Mouse (Mus musculus) kidney, adult 11 months (tissue): Measurements from ENCODE around the gene Rtbdn.

Experiments
- DNase-seq: peaks from one replicate; pipeline ENCODE4 v3.0.0; 2022

Rtbdn gene

DNA sequence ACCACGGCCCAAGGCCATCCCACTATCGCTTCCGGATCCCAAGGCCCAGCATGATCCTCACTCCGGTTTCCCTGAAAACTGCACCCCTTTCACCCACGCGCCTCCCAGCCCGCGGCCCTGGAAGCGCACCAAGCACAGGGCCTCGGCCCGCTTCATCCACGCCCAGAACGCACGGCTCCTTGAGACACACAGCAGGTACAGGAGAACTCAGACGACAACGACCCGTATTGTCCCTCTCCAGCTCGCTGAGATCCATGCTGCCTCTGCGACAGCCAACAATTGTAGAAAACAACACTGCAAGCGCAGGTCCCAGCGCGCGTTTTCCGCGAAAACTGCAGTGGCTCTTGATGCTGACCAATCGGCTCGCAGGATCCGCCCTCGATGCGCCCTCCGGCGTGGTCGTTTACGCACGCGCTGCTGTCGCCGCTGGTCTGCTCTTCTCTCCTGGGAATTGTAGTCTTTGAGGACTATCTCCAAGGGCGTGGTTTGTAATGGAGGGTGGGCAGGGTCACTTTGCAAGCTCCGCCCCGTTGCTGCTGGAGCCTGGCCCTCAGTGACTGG lies 19.0 kb downstream of the Rtbdn start:
- peak; percentile 97 for DNase-seq

DNA sequence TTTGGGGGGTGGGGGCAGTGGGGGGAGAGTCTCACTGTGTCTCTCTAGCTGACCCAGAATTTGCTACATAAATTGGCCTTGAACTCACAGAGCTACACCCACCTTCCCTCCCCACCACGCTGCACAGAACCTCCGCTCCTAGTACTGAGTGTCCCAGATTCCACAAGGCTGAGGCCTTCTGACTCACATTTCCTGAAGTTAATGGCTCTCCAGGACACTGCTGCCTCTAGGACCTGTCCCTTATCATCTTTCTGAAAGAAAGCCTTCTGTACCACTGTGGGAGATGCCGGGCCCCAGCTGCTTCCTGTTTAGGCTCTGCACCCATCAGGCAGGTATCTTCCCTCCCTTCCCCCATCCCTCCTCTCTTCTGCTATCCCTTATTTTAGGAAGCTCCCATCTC lies 19.8 kb downstream of the Rtbdn start:
- no peak for DNase-seq

DNA sequence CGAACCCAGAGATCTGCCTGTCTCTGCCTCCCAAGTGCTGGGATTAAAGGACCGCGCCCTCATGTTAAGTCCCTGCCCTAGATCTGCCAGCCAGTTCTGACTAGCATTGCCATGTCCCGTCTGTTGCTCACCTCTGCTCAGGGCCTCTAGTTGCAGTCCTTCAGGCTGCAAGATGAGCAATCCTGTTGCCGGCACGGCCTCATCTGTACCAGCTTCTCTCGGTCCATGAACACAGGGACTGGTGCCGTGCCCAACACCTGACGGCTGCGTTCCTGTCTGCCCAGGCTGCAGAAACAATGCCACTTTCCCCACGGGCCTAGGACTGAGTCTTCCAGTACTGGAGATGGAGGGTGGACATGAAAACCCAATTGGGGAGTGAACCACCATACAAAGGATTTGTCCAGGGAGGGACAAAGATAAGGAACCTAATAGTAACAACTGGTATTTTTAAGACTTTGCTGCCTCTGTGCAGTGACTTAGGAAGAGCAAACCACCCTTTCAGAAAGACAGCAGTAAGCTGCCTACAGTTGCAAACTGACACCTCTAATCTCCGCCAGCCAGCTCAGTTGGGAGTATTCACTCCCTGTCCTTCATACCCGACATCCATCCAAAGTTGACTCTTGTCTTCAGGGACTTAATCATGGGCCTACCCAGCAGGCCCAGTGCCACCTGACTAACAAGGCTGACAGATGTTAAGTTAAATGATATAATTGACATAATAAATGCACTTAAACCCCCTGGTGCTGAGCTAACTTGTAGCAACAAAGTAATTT lies 20.9 kb downstream of the Rtbdn start:
- DNase-seq, result no peak

DNA sequence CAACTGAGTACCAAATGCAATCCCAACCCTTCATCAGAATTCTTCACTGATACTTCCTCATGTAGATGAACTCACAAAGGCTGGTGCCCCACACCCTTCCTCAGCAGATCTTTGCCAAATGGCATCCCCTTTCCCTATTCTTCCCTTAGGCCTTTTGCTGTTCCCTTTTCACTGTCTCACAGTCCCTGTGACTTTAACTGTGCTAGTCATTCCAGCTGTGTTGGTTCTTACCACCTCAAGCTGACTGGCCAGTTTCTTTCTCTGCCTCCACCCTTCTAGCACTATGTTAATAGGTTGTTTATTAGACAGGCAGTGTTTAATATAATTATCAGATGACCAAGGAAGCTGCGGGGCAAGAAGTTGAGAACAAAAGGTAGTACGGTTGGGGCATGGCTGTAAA lies 21.9 kb downstream of the Rtbdn start:
- no peak for DNase-seq

DNA sequence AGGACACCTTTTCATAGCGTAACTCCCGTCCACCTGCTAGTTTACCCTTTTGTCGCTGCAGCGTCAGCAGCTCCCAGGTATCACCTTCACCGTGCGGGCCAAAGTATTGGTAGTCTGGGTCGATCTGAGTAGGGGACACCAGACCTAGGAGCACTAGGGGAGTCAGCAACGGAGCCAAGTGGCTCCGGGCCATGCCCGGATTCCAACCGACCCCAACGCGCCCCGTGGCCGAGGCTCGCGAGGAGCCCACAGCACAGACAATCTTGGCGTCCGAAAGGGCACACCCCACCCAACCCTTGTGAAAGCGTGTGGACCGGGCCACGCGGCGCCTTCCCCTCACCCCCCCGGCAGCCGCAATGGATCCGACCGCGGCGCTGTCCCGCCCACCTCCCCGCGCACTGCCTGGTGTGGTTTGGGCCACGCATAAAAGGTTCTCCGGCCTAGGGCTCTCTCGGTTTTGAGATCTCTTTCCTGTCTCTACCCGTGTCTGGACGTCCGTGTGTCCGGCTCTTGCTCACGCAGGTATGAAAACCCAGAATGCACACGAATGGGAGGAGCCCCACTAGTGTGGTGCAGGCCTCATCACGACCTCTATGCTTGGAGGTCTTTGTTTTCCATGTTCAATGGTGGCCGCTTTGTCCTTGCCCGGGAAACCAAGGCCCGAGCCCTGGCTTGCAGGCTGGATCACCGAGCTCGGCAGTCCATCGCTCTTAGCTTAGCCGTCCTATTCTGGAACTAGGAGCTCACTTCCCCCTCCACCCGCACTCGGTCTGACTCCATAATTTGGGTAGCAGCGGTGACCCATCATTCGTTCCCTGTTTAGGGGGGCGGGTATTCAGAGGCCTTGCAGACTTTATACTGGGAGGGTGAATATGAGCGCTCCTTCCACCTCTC lies 22.7 kb downstream of the Rtbdn start, which contains the start of the genes Gm49661, Prdx2 and Rnaseh2a:
Gene Gm49661 (minus strand): TSS at position 193 of the 894 bp plus-strand sequence.
Gene Prdx2 (plus strand): TSS at position 347 of the 894 bp plus-strand sequence.
Gene Rnaseh2a (minus strand): TSS at position 527 of the 894 bp plus-strand sequence.
- DNase-seq, result peak; percentile 69

DNA sequence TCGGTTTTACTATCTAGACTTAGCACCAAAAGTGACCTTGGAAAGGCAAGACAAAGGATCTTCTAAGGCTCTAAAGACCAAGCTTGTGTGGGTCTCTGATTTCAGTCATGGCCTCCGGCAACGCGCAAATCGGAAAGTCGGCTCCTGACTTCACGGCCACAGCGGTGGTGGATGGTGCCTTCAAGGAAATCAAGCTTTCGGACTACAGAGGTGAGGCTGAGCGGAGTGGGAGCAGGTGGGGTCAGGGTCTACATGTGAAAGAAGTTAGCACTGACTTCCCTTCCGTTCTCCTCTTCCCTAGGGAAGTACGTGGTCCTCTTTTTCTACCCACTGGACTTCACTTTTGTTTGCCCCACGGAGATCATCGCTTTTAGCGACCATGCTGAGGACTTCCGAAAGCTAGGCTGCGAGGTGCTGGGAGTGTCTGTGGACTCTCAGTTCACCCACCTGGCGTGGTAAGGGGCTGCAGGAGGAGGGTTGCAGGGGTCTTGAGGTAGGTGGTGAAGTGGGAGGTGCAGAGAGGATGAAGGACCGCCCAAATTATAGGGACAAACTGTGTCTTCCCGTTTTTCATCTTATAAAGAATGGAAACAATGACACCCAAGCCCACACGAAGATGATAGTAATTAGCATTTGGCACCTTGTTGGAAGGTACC lies 23.5 kb downstream of the Rtbdn start:
- DNase-seq, result no peak

DNA sequence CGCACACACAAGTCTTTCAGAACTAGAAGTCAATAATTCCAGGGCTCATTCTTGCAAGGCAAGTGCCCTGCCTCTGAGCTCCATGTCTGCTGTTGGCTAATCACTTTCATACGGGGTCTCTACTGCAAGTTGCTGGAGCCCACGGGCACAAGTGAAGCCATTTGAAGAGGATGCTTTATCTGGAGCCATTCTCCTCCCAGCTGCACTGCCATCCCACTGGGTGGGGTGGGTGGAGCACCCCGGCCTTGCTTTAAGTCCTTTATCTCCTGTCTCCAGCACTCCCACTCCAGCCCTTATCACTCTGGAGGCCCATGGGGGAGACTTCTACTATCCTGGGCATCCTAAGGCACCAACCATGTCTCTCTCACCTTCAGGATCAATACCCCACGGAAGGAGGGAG lies 24.1 kb downstream of the Rtbdn start:
- no peak for DNase-seq

DNA sequence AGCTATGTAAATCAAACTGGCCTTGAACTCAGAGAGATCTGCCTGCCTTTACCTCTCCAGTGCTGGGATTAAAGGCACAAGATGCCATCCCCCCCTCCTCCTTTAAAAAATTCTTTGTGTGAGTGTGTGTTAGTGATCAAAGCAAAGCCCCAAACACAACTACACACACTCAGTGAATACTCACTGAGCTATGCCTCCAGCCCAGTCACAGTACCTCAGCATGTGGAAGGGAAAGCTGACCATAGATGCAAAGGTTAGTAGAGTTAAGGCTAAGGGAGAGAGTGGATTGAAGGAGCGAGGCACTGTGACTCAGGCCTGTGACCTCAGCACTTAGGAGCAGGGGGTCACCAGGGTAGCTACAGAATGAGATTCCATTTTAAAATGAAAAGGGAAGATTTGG lies 26.3 kb downstream of the Rtbdn start:
- no peak for DNase-seq

DNA sequence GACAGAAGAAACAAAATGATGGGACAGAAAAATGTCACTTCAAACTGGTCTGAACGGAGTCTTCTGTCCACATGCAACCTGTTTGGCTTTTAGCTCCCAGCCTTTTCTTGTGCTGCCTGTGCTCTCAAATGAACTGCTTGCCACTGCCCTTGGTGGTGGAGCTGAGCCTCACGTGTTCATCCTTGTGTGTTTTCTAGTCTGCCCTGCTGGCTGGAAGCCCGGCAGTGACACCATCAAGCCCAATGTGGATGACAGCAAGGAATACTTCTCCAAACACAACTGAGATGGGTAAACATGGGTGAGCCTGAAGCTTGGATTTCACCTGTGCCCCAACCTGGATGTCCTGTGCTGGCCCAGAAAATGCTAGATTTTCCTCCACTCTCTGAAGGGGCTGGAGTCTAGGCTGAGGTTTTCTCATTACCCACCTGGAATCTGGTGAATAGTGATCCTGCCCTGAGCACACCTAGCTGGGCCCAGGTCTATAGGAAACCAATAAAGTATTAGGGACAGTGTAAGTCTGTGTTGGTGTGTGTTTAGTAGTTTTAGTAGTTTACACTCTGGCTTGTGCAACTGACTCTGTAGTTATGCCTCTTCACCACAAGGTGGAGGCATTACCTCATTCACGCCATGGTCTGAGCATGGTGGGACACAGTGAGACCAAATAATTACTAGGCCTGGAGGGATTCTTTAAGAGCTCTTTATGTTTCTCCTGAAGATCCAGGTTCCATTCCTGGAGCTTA lies 27.2 kb downstream of the Rtbdn start:
- DNase-seq, result peak; percentile 74

DNA sequence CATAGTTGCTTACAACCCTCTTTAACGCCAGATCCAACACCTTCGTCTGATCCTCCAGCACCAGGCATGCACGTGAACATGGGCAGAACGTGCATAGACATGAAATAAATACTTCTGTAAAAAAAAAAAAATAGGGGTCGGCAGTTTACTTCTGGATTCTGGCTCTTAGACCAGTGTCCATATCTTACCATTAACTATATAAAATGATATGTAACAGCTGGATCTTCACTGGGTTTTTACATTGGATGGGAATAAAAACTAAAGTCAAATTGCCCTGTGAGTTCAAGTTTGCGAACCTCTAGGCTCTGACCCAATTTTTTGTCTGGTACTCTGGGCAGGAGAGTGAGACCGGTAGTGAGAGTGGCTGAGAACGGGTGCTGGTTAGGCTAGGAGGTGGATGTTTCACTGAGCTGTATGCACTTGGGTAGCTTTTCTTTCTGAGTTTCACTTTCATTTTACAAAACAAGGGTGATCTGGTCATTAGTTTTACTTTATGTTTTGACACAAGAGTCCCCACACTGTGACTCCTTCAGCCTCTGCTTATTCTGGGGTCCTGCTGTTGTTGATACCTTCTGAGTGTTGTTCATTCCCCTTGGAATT lies 27.9 kb downstream of the Rtbdn start:
- DNase-seq, result no peak

DNA sequence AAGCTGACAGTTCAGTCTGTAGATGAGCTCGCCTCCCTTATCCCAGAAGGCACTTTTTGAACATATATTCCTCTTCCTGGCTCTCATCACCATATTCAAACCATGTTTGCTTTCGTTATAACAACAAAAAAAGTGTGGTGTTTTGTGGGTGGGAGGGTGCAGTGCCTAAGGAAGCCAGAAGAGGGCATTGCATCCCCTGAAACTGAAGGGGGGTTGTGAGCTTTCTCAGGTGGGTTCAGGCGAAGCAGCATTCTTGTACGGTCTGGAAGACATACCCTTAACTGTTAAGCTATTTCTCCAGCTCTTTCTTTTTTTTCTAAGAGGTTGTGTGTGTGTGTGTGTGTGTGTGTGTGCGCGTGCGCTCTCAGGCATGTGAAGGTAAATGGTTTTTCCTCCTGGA lies 28.6 kb downstream of the Rtbdn start:
- peak; percentile 59 for DNase-seq

DNA sequence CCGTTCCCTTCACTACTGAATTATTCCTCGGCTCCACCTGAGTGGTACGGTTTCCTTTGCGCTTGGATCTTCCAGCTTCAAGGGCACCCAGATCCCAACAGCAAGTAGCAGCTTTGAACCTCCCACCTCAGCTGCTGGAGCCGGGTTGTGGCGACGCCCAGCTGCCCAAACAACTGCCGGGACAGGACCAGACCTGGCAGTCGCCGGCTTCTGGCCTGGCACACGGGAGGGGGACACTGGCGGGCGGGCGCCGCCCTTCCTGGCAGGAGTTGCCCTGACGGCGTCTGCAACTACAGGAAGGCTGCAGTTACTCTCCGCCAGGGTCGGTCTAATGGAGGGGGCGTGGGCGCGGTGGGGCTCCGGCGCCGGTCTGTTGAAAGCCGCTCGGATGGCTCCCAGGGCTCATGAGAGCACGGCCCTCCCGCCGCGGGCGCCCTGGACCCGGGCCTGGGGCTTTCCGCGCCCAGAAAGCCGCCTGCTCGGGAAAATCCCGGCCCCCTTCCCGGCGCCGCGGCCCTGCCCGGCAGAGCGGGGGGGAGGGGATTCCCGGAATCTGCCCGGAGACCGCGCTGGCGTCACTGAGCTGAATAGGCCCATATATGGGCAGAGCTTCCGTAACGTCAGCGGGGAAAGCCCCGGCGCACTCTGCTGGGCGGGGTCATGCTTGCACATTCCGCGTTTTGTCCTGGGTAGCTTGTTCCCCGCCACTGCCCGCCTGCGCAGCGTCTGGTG lies 29.4 kb downstream of the Rtbdn start:
- DNase-seq, result peak; percentile 95

DNA sequence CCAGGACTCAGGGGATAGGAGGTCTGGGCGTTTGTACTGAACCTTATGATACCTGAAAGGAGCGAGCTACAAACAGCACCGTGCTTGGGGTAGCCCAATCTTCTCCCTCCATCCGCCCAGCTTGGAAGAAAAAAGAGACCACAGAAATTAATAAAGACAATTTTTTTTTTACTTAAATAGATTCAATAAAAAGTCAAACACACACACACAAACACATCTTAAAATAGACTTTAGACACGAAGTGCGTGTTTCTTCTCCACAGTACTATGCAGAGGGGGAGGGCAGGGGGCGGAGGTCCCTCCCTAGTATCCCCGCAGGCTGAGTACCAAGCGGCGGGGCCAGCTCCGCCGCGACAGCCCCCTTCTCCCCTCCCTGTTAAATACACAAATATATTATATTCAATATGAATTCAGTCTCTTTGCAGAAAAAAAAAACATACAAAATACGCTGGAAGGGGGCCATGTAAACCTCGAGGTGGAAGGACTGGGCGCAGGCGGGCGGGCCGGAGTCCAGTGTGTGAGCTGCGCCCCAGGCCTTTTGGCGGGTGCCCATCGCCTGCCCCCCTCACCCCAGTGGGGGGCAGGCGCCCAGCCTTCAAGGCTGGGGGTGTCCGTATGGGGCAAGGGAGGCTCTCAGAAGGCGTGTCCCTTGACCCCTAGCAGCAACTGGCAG lies 30.1 kb downstream of the Rtbdn start:
- no peak for DNase-seq

DNA sequence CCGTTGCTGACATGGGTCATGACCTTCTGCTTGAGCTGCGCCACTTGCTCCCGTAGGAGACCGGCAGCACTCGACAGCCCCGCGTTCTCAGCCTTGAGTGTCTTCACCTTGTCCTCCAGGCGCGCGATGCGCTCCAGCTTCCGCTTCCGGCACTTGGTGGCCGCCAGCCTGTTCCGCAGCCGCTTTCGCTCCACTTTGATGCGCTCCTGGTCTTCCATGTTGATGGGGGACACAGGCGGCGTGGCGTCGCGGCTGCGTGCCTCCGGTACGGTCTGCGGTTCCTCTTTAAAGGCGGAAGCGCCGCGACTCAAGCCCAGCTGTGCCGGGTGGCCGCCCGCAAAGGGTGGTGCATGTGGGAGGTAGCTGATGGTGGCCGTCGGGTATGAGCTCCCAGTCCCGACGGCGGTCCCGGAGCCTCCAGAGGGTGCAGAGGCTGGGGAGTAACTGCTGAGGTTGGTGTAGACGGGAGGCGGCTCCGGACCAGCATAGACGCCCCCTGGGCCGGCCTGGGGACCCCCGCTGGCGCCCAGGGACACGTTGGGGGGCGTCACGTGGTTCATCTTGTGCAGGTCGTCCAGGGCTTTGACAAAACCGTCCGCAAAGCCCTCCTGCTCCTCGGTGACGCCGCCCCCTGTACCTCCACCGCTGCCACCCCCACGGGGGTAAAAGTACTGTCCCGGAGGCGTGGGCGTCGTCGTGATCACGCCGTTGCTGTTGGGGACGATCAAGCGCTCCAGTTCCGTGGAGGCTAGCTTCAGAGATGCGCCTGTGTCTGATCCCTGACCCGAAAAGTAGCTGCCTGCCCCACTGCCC lies 30.9 kb downstream of the Rtbdn start:
- DNase-seq, result peak; percentile 70

DNA sequence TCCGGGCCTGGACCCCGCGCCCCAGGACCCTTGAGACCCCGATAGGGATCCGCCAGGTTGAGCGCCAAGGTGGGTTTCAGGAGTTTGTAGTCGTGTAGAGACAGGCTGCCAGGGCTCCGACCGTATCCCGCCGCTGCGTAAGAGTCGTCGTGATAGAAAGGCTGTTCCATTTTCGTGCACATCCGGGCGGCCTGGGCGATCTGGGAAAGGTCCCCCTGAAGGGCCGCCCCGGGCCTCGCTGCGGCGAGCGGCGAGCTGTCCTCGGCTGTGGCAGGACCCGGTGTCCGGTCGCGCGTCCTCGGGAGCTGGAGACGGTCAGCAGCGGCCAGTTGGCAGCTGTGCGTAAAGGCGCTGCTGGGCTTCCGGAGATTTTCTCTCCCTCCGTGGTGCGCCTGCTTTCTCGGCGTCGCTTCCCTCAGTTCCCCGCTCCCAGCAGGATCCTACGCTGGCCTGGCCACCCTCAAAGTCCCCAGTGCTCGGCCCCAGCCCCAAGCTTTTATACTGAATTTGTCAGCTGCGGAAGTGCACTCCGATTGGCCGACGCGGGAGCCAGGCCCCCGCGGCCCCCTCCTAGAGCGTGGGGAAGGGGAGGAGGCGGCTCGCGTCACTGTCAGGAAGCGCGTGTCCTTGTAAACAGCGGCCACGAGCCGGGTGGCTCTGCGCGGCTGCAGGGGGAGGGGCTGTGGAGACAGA lies 31.6 kb downstream of the Rtbdn start, which contains the start of gene Junb:
Gene Junb (minus strand): TSS at position 471 of the 693 bp plus-strand sequence.
- DNase-seq, result peak; percentile 97

DNA sequence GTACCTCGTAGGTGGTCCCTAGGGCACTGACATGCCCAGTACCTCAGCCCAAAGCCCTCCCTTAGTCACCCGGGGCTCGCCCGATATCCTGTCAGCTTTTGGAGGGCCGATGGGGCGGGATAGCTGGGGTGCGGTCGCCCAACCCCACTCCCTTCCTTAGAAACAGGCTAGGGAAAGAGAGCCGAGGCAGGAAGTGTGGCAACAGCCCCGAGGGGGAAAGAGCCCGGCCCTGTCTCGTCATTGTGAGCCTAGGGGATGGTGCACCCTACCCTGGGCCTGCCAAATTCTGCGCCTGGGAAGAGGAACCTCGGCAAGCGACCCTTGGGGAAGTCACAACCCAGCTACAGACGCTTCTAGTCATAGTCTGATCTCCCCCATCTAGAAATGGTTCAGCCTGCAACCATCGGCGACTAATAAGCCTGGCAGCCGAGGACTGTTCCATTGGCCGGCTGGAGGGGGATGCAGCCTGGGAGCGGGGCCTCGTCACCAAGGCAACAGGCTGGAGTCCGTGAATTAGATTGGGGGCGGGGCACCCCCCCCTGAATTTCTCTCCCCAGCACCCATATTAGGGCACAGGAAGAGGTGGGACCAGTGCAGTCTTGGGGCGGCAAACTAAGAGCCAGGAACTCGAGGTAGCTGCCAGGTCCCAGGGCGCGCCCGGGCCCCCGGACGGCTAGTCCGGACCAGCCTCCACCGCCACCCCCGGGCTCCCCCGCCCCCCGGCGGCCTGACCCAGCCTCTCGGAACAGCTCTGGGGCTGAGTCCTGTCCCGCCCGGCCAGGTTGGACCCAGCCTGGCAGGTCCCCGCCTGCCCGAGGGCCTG lies 33.0 kb downstream of the Rtbdn start:
- peak; percentile 98 for DNase-seq

DNA sequence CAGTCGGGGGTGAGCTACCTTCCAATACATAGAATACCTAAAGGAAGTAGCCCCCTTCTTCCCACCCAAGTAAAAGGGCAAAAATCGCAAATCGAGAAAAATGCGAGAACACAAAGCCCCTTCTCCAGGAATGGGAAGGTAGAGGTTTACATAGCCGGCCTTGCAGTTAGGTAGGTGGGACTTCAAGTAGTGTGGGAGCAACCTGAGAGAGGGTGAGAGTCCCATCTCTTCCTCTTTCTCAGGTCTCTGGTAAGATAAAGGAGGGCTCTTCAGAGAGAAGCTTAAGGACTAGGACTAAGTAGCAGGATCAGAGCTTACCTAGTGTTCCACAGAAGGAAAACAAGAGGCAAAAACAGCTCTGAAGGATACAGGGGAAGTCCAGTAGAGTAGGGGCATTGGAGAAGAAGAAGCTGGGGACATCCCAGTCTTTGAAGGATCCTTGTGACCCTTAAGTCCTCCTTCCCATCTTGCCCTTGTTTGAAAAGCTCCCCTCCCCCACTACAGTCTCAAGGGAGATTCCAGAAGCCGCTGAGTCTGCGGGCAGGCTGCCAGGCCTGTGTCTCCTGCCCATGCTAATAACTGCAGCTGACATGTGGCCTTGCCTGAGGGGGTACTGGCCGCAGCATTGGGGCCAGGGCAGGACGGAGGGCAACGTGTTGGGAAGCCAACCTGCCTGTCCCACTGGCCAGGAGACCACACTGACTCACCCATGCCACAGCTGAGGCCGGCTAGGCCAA lies 34.0 kb downstream of the Rtbdn start:
- DNase-seq, result peak; percentile 96
